Mouse (Mus musculus) lung, postnatal 0 days (tissue): ENCODE measurements around the gene Naa35.

Source experiments
- CTCF ChIP-seq: IDR thresholded peaks from 2 replicates; pipeline ENCODE4 v1.5.1; 2016; ENCODE audit warnings: antibody characterized with exemption, mild to moderate bottlenecking
- EP300 ChIP-seq: IDR thresholded peaks from 2 replicates; pipeline ENCODE4 v1.6.1; 2016; ENCODE audit warnings: antibody characterized with exemption, mild to moderate bottlenecking, control low read depth

DNA sequence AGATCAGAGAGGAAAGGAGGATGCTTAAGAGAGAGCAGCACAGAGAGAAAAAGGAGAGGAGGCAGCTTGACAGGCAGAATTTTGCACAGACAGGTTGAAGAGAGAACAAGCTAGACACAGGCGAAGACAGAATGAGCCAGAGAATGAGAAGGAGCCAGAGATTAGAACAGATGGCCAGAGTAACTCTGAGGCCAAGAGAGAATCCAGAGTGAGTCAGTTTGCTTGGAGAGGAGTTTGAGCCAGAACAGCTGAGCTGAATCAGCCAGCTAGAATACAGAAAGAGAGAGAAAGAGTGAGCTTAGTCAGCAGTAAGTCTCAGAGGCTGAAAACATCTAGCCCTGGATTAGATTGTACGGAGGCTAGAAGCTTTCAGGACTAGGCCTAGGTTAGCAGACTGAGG, 12.5 kb upstream of the Naa35 start:
- no peak for TF ChIP-seq CTCF
- TF ChIP-seq EP300 = no peak
